Mouse (Mus musculus) kidney, embryonic 15.5 days (tissue): ENCODE results near the gene Olfr1510. TPM values are rescaled to one million over a fixed set of nuclear protein-coding genes. Genes with fewer than 3 reads are reported as not detected.

Experiments used
- polyA plus RNA-seq: library from polyadenylated mRNA; unstranded; fragments of >200 nt; fragmentation: Nextera tagmentation; extraction: Ambion mirVana; gene quantifications from 2 replicates; pipeline ENCODE4 v1.2.1, GENCODE M21; 2015

The Olfr1510 gene
- polyA plus RNA-seq, 1 experiment from 2014 or later, result not detected

Other genes starting within 250 kb of the Olfr1510 start
- gene Supt16, start 217.0 kb downstream of the Olfr1510 start, polyA plus RNA-seq, result 63.2 and 69.1 TPM in 2 replicates
- 33.8 and 40.5 TPM in 2 replicates for gene Chd8, start 156.6 kb downstream of the Olfr1510 start, polyA plus RNA-seq
- 44.6 and 49.1 TPM in 2 replicates for gene Tox4, start 135.2 kb downstream of the Olfr1510 start, polyA plus RNA-seq
- 21.9 and 23.5 TPM in 2 replicates for gene Rab2b, start 134.8 kb downstream of the Olfr1510 start, polyA plus RNA-seq
- gene Mettl3, start 109.2 kb downstream of the Olfr1510 start, polyA plus RNA-seq, result 52.1 and 52.8 TPM in 2 replicates
- gene Sall2, start 85.6 kb downstream of the Olfr1510 start, polyA plus RNA-seq, result 37.8 and 39.3 TPM in 2 replicates
- gene Olfr1513, start 58.0 kb downstream of the Olfr1510 start, polyA plus RNA-seq, result not detected in 2 replicates
- not detected in 2 replicates for gene Olfr1512, start 35.2 kb downstream of the Olfr1510 start, polyA plus RNA-seq
- gene Olfr1511, start 17.0 kb downstream of the Olfr1510 start, polyA plus RNA-seq, result not detected in 2 replicates
- not detected in 2 replicates for gene Olfr1509, start 28.6 kb upstream of the Olfr1510 start, polyA plus RNA-seq
- gene Olfr1508, start 53.1 kb upstream of the Olfr1510 start, polyA plus RNA-seq, result not detected in 2 replicates
- gene Olfr1507, start 81.4 kb upstream of the Olfr1510 start, polyA plus RNA-seq, result not detected in 2 replicates